Mouse (Mus musculus) E14TG2a.4 (cell line): ENCODE measurements around the gene Lingo3.

Experiments
- CTCF ChIP-seq: conservative IDR thresholded peaks from 2 replicates; pipeline ENCODE4 v1.5.1; 2014; ENCODE audit warnings: low read length
- NANOG ChIP-seq: IDR thresholded peaks from 2 replicates; pipeline ENCODE4 v1.6.1; 2014; ENCODE audit warnings: borderline replicate concordance, low read length, mixed read lengths

- TF ChIP-seq CTCF, result no peak
- no peak for TF ChIP-seq NANOG
Observed at GRCm38 (mm10) chr10:80839848-80840247, 4.0 kb downstream of the Lingo3 start.
